Mouse (Mus musculus): Measurements from ENCODE around the gene 1700003F12Rik. TPM values are rescaled to one million over a fixed set of nuclear protein-coding genes. Genes with fewer than 3 reads are reported as not detected.

The 1700003F12Rik gene
- polyA plus RNA-seq, 1 experiment from 2014 or later = 1.3 TPM

Other genes with a start within 250 kb of the 1700003F12Rik start
- gene Bpifb9b, start 239.9 kb upstream of the 1700003F12Rik start, polyA plus RNA-seq (2018) = not detected in 3 replicates
- 4.0 to 6.2 TPM (median 5.3 TPM) in 3 replicates for gene Cdk5rap1, start 174.1 kb upstream of the 1700003F12Rik start, polyA plus RNA-seq (2018)
- gene Snta1, start 139.0 kb upstream of the 1700003F12Rik start, polyA plus RNA-seq (2018) = 2.9 to 11.4 TPM (median 6.1 TPM) in 3 replicates
- gene Cbfa2t2, start 110.6 kb upstream of the 1700003F12Rik start, polyA plus RNA-seq (2018) = 8.0 to 9.7 TPM (median 9.0 TPM) in 3 replicates
- not detected in 3 replicates for gene Actl10, start 4.7 kb downstream of the 1700003F12Rik start, polyA plus RNA-seq (2018)
- 0.10 to 0.91 TPM in 2 of 3 replicates, not detected in the other for gene Necab3, start 11.8 kb downstream of the 1700003F12Rik start, polyA plus RNA-seq (2018)
- 14.1 to 33.2 TPM (median 21.6 TPM) in 3 replicates for gene E2f1, start 22.8 kb downstream of the 1700003F12Rik start, polyA plus RNA-seq (2018)
- gene Pxmp4, start 56.6 kb downstream of the 1700003F12Rik start, polyA plus RNA-seq (2018) = 9.5 to 12.3 TPM (median 11.9 TPM) in 3 replicates
- 1.6 to 1.9 TPM (median 1.8 TPM) in 3 replicates for gene Zfp341, start 66.2 kb downstream of the 1700003F12Rik start, polyA plus RNA-seq (2018)
- gene 4930519P11Rik, start 66.4 kb downstream of the 1700003F12Rik start, polyA plus RNA-seq (2018) = not detected in 3 replicates
- 337 to 461 TPM (median 343 TPM) in 3 replicates for gene Chmp4b, start 104.6 kb downstream of the 1700003F12Rik start, polyA plus RNA-seq (2018)
- not detected in 3 replicates for gene Gm14214, start 222.9 kb downstream of the 1700003F12Rik start, polyA plus RNA-seq (2018)
- 115 to 167 TPM (median 115 TPM) in 3 replicates for gene Raly, start 244.0 kb downstream of the 1700003F12Rik start, polyA plus RNA-seq (2018)
- not detected in 3 replicates for gene a, start 244.3 kb downstream of the 1700003F12Rik start, polyA plus RNA-seq (2018)